Mouse (Mus musculus) cerebellum, postnatal 4 days (tissue): ENCODE measurements around the gene Flad1.

ENCODE experiments used
- DNase-seq, 2 experiments: peaks; one replicate each; pipeline ENCODE4 v3.0.0; 2022; ENCODE audit warnings: low spot score in 2 of 2, mixed read lengths in 1 of 2

The Flad1 gene

DNA sequence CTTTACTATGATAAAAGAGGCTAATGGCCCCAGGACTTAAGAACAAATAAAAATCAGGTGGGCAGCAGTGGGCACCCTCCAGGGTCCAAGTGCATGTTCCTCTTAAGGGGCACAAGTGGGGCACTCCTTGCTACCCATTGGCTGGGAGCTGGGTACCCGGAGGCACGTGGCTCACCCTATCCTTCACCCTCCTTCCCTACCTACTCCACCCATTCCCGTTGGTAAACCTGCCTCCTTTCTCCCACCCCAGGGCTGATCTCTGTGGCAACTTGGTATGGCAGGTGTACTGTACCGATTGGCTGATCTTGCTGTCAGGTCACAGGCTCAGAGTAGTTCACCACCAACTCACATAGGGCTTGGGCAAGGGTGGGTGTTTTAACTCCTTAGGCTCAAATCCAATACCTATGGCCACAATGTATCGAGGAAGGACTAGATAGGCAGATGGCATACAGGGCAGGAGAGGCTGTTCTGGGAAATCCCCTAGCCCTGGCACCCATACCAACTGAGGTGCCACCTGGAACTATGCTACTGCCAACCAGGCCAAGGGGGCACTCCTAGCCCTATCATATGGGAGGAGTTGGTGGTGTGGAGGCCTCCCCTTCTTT is 27.9 kb downstream of the Flad1 start:
- no peak for DNase-seq

DNA sequence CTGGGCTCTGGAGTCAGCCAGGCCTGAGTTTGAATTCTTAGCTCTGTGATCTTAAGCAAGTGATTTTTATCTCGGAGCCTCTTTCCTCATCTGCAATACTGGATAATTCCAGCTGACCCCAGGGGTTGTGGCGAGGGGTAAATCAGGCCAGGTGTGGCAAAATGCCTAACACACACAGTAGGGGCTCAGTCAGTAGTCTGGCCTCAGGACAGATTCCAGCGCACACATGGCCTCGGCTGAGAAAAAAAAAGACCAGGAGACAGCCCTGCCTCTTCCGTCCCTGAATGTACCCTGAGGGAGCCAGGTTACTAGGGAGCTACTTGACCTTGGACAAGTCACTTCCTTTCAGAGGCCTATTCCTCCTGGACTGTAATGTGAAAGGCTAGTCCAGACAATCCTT is 28.7 kb downstream of the Flad1 start:
- no peak for DNase-seq

DNA sequence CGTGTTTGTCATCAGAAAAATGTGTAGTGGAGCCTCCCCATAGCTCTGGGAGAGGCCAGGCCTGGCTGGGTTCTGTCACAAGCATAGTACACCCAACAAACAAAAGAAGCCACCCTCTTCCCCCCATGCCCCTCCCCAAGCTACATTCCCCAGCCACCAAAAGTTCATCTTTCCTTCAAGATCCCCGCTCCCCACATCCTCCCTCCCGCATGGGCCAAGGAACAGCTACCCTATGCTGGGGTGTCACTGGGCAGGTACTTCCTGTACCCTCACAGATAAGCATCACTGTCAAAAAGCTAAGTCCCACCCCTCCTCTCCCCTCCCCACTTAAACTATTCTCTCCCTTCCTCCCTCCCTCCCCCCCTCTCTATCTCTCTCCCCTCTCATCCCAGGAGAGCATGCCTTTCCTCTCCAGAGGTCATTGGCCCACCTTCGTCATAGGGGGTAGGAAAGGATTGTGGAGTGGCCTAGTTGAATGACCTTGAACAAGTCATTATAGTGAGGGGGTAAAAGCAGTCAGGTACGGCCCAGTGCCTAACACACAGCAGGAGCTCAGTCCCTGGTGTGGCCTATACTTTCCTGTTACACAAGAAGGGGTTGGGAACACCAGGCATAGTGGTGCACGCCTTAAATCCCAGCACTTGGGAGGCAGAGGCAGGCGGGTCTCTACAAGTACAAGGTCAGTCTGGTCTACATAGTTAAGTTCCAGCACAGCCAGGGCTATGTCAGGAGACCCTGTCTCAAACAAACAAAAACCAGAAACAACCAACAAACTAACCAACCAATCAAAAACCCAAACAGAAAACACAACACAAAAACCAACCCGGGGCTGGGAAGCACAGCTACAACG is 29.4 kb downstream of the Flad1 start:
- DNase-seq, result no peak

DNA sequence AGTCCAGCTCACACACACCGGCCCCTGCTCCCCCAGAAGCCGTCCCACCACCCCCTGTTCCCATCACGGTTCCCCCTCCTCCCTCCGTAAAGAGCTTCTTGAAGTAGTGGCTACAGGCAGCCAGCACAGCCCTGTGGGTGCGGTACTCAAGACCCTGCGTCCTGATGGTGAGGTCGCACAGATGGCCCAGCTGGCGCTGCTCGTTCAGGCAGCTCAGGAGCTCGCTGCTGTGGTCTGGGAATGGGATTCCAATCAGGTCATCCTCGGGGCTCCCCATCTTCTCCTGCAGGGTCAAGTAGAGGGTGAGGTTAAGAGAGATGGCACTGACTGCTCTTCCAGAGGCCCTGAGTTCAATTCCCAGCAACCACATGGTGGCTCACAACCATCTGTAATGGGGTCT is 30.4 kb downstream of the Flad1 start:
- DNase-seq, result no peak

DNA sequence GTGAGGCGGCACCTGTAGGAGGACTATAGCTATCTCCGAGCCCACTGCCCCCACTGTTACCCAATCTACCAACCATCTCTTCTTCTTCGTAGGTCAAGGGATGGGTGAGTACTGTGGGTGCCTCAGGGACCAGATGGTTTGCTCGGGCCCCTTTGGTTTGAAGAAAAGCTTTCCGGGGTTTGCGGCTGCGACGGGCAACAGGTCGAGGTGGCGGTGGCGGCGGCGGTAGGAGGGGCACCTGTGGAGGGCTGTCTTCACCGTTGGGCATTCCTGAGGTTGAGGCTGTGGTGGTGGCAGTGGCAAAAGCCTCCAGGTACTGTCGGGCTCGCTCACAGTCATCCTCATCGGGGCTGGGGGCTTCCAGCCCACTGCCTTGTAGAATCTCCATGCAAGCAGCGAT is 31.0 kb downstream of the Flad1 start:
- no peak for DNase-seq

DNA sequence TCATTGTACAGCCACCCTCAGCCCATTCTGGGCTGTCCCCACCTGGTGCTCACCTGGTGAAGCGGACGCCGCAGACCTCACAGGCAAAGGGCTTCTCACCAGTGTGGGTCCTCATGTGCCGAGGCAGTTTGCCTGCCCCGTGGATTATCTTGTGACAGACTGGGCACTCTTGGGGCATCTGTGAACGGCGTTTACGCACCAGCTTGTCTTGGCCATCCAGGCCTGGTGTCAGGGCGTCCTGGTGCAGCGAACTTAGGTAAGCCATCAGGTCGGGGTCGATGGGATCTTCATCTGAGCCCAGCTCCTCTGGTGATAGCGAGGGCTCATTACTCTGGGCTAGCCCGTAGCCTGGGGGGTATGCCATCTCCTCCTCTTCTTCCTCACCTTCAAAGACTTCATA is 31.4 kb downstream of the Flad1 start:
- no peak for DNase-seq

DNA sequence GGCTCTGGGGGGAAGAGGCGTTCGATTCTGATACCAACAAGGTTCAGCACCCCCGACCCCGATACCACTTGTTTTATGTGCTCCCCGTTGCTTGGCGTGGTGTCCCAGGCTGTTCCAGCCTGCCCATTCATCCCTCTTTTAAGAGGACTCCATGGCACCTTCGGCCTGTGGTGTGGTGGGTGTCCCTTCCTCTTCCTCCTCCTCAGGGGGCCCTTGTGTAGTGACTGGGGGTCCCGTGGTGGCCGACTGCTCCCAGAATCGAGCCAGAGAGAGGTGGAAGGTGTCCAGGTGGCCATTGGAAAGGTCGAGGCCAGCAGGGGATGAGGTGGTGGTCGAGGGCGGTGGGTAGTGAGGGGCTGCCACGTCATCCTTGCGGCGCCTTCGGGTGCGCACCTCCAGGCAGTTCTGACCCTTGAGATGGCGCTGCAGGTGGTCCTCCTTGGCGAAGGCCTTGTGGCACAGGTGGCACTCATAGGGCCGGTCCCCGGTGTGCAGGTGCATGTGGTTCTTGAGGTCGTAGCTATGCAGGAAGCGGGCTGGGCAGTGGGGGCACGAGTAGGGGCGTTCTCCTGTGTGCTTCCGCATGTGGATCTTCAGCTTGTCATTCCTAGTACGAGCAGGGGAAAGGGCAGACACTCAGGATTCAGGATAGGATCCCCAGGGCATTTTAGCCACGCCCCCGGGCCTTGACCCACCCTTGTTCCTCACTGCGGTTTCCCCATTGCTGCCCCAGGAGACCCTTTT is 32.1 kb downstream of the Flad1 start:
- no peak for DNase-seq

DNA sequence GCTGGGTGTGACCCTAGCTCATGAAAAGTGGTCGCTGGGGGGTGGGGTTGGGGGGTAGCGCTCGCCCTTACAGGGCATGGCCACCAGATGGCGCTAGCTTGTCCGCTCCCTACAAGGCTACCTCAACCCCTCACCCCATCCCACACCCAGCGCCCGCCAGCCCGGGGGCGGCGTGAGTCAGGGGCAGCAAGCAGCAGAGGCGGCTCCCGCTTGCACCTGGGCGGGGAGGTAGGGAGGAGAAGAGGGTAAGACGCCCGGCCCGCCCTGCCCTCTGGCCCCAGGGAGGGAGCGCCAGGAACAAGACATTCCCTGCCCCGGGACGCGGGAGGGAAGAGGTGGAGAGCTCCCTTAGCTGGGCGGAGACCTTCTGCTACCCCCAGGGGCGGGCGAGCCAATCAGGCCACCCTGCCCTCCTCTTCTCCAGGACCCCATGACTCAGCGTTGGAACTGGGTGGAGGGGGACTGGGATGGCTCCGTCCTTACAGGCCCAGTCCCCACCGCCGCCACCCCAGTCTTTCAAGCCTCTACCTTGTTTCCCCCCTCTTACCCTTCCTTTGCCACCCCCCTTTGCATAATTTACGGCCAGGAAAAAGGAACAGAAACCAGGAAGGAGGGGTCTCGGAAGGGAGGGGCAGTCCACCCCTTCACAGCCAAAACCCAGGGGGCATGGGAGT is 33.1 kb downstream of the Flad1 start:
- DNase-seq, result peak; percentile 57 to 81

DNA sequence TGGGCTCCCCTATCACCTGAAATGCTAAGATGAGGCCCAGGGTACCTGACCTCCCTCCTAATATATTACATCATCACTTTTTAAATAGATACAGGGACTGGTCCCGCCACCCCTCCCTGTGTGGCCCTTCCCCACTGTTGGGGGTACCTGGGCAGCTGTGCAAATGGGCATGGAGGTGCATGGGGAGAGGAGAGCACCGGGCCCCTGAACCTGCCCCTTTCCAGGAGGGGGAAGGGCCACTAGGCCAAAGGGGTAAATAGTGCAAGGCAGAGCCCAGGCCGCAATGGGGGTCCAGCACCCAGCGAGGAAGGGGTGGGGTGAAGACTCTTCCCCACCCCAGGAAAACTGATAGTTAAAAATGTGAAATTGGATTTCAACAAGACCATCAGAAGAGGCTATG is 33.8 kb downstream of the Flad1 start:
- no peak for DNase-seq

DNA sequence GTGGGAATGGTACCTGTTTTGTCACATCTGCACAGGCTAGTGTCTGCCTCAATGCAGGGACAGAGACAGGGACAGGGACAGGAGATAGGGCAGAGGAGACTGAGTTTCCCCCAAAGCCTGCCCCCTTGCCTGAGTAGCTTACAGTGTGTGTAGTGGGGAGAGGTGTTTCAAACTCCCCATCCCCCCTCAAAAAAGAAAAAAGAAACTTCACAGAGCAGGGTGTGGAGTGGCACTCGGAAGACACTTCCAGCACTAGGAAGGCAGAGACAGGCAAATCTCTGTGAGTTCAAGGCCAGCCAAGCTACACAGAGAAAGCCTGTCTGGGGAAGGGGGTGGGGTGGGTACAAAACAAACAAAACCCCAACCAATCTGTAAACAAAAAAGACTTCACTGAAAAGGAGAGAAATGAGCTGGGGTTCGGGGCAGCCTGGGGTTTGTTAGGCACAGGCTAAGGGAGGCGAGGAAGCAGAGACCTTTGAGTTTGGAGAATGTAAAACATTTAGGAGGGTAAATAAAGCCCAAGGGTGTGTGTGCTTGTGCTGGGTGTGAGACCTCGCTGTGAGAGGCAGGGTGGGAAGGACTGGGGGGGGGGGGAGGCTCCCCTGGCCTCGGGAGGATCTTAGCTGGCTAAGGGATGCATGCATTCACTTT is 38.0 kb downstream of the Flad1 start:
- no peak for DNase-seq

DNA sequence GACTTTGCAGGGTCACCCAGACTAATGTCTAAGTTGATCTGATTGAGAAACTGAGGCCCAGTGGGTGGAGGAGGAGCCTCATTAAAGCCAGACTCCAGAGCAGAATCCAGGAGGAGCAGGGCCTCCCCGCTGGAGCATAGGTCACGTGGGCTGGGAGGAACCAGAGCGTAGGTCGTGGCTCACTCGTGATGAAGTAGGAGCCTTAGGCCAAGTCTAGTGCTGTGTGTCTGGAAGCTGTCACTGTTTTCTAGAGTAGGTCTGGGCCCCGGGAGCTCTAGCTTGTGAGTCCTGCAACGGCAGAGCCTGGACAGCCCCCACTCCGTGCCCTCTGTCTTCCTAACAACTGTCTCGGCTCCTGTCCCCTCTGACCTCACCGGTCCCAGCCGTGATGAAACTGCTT is 44.3 kb downstream of the Flad1 start:
- DNase-seq, result no peak

DNA sequence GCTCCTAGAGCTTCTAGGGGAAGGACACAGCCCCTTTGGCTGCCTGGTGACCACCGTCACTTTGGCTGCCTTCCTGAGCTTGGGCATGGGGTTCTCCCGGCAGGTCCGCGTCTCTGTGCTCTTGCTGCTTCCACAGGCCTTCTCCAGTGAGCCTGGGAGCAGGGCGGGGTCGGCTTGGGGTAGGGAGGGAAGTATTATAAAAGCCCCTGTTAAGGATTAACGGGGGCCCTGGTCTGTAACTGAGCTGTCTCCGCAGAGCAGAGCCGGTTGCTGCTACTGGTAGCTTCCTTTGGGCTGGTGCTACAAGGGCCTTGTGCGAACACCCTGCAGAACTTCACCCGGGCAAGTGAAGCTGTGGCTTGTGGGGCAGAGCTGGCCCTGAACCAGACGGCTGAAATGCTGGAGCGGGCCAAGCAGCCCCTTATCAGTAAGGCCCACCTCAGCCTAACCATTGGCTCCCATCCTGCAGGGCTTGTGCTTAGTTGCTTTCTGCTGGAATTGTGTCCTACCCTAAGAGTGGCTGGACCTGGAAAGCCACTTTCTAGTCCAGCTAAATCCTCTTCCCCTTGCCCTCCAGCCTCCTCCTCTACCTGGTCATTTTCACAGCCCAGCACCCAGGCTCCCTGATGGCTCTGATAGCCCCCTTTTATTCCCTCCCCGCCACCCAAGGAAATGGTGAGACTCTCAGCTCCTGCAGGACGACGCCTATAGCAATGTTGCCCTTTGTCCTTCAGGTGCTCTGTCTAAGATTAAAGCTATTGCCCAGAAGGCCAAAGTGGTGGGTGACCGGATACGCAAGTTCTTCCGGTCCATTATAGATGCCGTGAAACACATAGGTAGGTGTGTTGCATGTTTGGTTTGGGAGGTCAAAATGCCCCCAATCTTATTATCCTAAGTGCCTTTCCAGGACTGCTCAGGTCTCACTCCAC is 45.9 kb downstream of the Flad1 start:
- DNase-seq, result no peak

DNA sequence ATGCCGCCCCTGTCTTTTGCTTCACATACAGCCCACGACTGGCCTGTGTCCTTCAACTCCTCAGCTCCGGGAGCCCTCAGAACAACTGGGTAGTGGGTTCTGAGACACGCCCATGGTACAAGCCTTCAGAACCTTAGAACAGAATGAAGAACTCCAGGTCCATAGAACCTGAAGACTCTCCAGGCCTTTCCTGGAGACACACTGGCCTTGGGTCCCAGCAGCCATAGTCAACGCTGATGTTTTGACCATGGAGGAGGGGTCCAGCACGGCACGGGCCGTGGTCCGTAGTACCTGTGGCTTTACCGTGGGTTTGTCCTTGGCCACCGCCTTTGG is 46.6 kb downstream of the Flad1 start, which contains the start of gene Dcst1:
Gene Dcst1, minus strand, starts transcription at position 101 of the 333 bp plus-strand sequence.
- no peak for DNase-seq

DNA sequence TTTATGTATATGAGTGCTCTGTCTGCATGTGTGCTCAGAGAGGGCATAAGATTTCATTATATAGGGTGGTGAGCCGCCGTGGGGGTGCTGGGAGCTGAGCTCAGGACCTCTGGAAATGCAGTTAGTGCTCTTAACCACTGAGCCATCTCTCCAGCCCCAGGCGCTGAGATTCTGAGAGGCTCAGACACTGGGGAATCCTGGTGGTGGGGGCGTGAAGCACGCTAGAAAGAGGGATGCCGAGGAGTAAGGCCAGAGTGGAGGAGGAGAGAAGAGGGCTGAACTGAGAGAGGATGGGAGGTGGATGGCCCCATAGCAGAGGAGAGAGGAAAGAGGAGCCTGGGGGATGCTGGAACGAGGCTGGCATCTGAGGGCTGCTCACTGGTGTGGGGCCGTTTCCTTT is 47.0 kb downstream of the Flad1 start:
- no peak for DNase-seq

DNA sequence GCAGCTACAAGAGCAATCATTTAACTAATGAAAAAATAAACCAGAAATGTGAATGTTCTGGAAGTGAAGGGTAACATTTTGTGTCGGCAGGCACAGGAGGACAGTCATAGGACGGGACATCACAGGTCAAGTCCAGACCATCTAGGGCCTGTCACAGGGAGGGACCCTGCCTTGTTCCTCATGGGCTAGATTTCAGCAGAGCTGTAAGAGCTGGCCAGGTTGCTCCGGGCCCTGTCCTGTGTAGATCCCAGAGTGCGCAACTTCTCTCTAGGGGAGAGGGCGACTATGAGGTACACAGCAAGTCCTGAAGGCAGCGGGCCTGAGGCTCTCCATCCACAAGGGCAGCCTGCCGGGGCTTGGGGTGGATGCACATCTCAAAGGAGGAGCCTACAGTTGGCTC is 50.0 kb downstream of the Flad1 start, which contains the start of gene Dcst2:
Gene Dcst2, plus strand, starts transcription at position 301 of the 400 bp plus-strand sequence.
- no peak for DNase-seq

DNA sequence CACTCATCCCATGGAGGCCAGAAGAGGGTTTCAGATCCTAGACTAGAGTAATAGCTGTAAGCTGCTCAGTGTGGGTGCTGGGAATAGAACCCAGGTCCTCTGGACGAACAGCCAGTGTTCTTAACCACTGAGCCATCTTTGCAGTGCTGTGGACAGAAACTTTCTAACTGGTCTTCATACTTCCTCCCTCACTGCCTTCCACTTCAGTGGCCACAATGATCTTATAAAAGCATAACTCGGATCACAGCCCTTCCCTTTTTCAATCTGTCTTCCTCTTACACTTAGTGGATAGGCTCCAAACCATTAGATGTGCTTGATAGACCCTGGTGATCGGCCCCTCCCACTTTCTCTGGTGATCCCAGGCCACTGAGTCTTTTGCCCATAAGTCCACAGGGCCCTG is 51.4 kb downstream of the Flad1 start:
- no peak for DNase-seq

DNA sequence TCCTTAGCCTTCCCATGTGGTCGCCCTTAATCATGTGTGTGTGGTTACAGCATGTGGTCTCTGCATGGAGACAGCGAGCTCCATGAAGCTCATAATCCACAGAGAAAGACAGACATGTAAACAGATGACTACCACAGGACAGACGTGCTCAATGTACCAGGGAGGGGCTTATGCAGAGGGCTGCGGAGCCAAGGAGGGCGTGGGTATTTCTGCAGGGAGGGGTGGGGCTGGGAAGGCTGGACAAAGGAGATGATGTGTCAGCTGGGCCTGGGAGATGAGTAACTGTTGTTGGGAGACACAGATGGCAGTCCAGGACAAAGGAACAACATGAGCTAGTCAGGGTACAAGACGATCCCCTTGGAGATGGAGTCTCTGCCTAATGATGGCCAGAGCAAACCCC is 52.0 kb downstream of the Flad1 start:
- no peak for DNase-seq

DNA sequence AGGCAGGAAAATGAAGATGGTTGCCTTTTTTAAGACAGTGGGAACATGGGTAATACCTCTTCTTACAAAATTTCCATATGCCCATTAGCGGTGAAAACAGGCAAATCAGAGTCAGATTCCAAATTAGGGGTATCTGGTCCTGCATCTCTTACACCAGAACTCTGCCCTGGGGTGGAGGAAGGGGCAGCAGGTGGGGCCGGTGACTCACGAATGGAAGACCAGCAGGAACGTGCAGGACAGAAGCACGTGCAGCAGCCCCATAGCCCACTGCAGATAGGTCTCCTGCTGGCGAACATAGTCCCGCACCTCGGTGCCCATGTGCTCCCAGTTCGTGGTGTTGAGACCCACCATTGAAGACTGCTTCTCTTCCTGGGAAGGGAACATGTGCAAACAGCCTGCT is 55.6 kb downstream of the Flad1 start:
- DNase-seq, result no peak

DNA sequence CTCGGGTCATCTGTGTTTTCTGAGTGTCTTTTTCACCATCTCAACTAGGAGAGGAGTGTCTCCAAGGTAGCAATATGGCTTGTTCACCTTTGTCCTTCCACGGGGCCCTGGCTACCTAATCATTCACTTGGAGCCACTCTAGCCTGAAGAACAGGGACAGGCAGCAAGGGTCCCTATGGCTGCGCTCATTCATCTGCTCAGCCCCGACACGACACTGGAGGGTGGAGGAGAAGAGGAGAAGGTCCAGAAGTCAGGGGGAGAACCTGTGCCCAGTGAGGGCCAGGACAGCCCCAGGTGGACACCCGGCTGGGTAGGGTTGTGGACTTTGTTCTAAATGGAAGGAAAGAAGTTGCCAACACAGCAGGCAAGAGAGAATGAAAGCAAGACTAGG is 56.2 kb downstream of the Flad1 start:
- no peak for DNase-seq

DNA sequence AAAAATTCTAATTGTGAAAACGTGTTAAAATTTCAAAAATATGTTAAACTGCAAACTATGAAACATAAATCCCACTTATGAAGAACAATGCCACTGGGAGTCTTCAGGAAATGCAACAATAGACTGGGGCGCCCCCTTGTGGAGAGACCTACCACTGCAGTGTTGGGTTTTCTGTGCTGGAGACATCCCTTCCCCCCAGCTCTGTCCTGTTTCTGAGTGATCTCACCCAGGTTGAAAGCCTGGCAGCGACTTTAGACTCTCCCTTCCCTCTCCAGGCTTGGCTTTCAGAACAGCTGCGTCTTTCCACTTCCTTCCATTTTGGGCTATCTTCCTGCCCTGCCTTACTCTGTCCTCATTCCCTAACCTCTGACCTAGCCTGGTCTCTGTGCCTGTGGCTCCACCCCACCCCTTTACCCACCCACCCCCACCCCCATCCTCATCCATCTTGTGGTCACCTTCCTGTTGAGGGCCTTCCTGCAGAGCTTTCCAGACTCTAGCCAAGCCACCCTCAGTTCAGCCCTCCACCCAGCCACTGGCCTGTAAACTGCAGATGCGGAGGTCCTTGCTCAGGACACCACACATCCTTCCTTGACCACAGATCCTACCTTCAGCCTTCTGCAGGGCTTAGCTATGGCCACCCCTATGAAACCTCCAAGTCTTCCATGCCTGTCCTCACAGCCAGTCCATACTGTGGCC is 56.7 kb downstream of the Flad1 start:
- DNase-seq, result peak; percentile 76 to 85
